In the genomic region with DNA sequence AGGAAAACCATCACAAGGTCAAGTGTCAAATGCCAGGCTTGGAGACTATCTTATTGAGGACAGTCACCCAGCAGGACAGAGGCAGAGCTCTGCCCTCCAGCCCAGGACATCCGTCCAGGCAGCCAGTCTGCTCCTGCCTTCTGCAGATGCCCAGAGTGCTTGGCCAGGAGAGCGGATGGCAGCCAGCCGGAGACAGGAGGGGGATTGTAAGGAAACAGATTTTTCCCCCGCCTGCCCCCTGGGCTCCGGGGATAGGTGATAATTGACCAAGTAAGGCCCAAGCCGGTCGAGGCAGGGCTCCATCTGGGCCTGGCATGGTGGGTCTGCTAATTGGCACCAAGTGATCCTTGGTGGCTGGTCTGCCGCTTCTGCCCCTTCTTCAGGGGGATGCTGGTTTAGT, we compare ENCODE assay signal across 17 mouse cellular contexts.
DNase-seq lines count a peak whose midpoint lies in the region; ATAC-seq and TF ChIP-seq lines count a peak whose summit lies in the region.
"Had no signal": no experiment of that assay in that cellular context is flagged by ENCODE, and none has a peak within 500 bp of the region (broad histone marks: within the 10 kb centered on the region; RNA-seq: fewer than 3 reads in every experiment).

No protein-coding gene starts in this region.

- peaks cover 62% of the 10 kb centered on the region for H3K4me1 ChIP-seq in hindbrain, embryonic 12.5 days
- H3K4me1 ChIP-seq in hindbrain, embryonic 14.5 days (replicated peaks; ENCODE audit: control insufficient read depth, insufficient read depth, low read length), result peaks cover 23% of the 10 kb centered on the region
- H3K4me1 ChIP-seq in forebrain, embryonic 13.5 days, result peaks cover 80% of the 10 kb centered on the region
- no peaks in the 10 kb centered on the region for H3K4me1 ChIP-seq in heart, adult 2 months (ENCODE audit: control insufficient read depth, insufficient read depth, low read length)

- TF ChIP-seq EP300 in heart, adult 2 months (IDR thresholded peaks at IDR 0.05; ENCODE audit: insufficient read depth, low read depth, low read length), result no peak

- WGBS in hindbrain, embryonic 12.5 days, result 60% methylated on average over 8 of the region's 8 CpGs
- 62% methylated on average over 8 of the region's 8 CpGs for WGBS in hindbrain, embryonic 14.5 days
- WGBS in forebrain, embryonic 13.5 days, result 69% methylated on average over 8 of the region's 8 CpGs
- WGBS in heart, adult 2 months, result 82% methylated on average over 8 of the region's 8 CpGs

- no peak for TF ChIP-seq POLR2A in heart, adult 2 months (IDR thresholded peaks at IDR 0.05; ENCODE audit: insufficient read depth, low read depth, low read length)

- H3K9me3 ChIP-seq in hindbrain, embryonic 12.5 days (replicated peaks), result no peaks in the 10 kb centered on the region
- no peaks in the 10 kb centered on the region for H3K9me3 ChIP-seq in hindbrain, embryonic 14.5 days (ENCODE audit: control insufficient read depth, low read length)
- H3K9me3 ChIP-seq in forebrain, embryonic 13.5 days (replicated peaks), result no peaks in the 10 kb centered on the region
- H3K9me3 ChIP-seq: G1E; limb, embryonic 13.5 days had no signal

- no peak for ATAC-seq in hindbrain, embryonic 12.5 days (ENCODE audit: low FRiP score)
- no peak for ATAC-seq in hindbrain, embryonic 14.5 days (ENCODE audit: low FRiP score)
- peak; percentile 16; the same call in 1 of the 2 replicates for ATAC-seq in forebrain, embryonic 13.5 days
- ATAC-seq: intestine, postnatal 0 days had no signal

- peak overlapping the region; percentile 0; the same call in 1 of the 2 replicates for H3K27ac ChIP-seq in hindbrain, embryonic 12.5 days
- no peak overlapping the region for H3K27ac ChIP-seq in hindbrain, embryonic 14.5 days
- 0 out of 2 replicates have a peak overlapping the region, but pooled peaks have one; percentile 41 for H3K27ac ChIP-seq in forebrain, embryonic 13.5 days
- H3K27ac ChIP-seq in heart, adult 2 months, result no peak overlapping the region
- H3K27ac ChIP-seq: limb, embryonic 13.5 days; macrophage had no signal

- no peaks in the 10 kb centered on the region for H3K36me3 ChIP-seq in hindbrain, embryonic 12.5 days
- no peaks in the 10 kb centered on the region for H3K36me3 ChIP-seq in hindbrain, embryonic 14.5 days (replicated peaks; ENCODE audit: control insufficient read depth, insufficient read depth)
- no peaks in the 10 kb centered on the region for H3K36me3 ChIP-seq in forebrain, embryonic 13.5 days (ENCODE audit: poor library complexity, severe bottlenecking)
- H3K36me3 ChIP-seq in heart, adult 2 months (ENCODE audit: control insufficient read depth, insufficient read depth, low read length), result no peaks in the 10 kb centered on the region
- H3K36me3 ChIP-seq: G1E; limb, embryonic 13.5 days had no signal

- no peak for DNase-seq in hindbrain, embryonic 14.5 days (ENCODE audit: low spot score)
- peak; percentile 84 for DNase-seq in brain, adult 2 months (ENCODE audit: low read depth, low spot score)
- peak; percentile 67 for DNase-seq in cerebellum, adult 8-10 months
- DNase-seq in embryo, embryonic 10.5 days (ENCODE audit: low spot score), result no peak
- no peak for DNase-seq in gastrocnemius, postnatal 36 days
- no peak for DNase-seq in heart, adult 2 months
- DNase-seq: heart, postnatal 10 days; kidney, postnatal 14 days; layer of hippocampus, postnatal 36 days; thymus, adult 2 months had no signal

- intact Hi-C loops in gastrocnemius, postnatal 36 days (cut with DNase I), result no loop called here
- intact Hi-C loops in heart, adult 2 months (cut with DNase I), result no loop called here

- H3K4me2 ChIP-seq in hindbrain, embryonic 12.5 days (replicated peaks), result no peak overlapping the region
- no peak overlapping the region for H3K4me2 ChIP-seq in hindbrain, embryonic 14.5 days (replicated peaks)
- H3K4me2 ChIP-seq in forebrain, embryonic 13.5 days, result no peak overlapping the region
- H3K4me2 ChIP-seq: limb, embryonic 13.5 days had no signal

- H3K9ac ChIP-seq in hindbrain, embryonic 12.5 days, result no peak overlapping the region
- H3K9ac ChIP-seq in hindbrain, embryonic 14.5 days, result no peak overlapping the region
- H3K9ac ChIP-seq in forebrain, embryonic 13.5 days, result no peak overlapping the region
- no peak overlapping the region for H3K9ac ChIP-seq in heart, adult 2 months (ENCODE audit: low read depth, low read length)
- H3K9ac ChIP-seq: limb, embryonic 13.5 days had no signal

- no peaks in the 10 kb centered on the region for H3K79me2 ChIP-seq in heart, adult 2 months (replicated peaks; ENCODE audit: control insufficient read depth, insufficient read depth, low read length)

- no peaks in the 10 kb centered on the region for H3K27me3 ChIP-seq in hindbrain, embryonic 12.5 days
- no peaks in the 10 kb centered on the region for H3K27me3 ChIP-seq in hindbrain, embryonic 14.5 days (ENCODE audit: control insufficient read depth, insufficient read depth, low read length)
- no peaks in the 10 kb centered on the region for H3K27me3 ChIP-seq in forebrain, embryonic 13.5 days
- no peaks in the 10 kb centered on the region for H3K27me3 ChIP-seq in heart, adult 2 months (ENCODE audit: control insufficient read depth, insufficient read depth, low read length)
- H3K27me3 ChIP-seq: limb, embryonic 13.5 days had no signal

- no peak for TF ChIP-seq CTCF in heart, adult 2 months (IDR thresholded peaks at IDR 0.05)

- no peak overlapping the region for H3K4me3 ChIP-seq in hindbrain, embryonic 12.5 days
- H3K4me3 ChIP-seq in hindbrain, embryonic 14.5 days (replicated peaks; ENCODE audit: low read length), result no peak overlapping the region
- no peak overlapping the region for H3K4me3 ChIP-seq in forebrain, embryonic 13.5 days
- H3K4me3 ChIP-seq in heart, adult 2 months, result no peak overlapping the region
- H3K4me3 ChIP-seq: limb, embryonic 13.5 days; myocyte had no signal

Comparison
In these comparisons a context has a peak if more than half of its experiments do, and no peak if none do; other contexts are left out.
1. H3K27ac ChIP-seq: peak in hindbrain, embryonic 12.5 days (single experiment) and forebrain, embryonic 13.5 days (single experiment); none in hindbrain, embryonic 14.5 days (single experiment) and heart, adult 2 months (single experiment).
2. DNase-seq: peak in brain, adult 2 months (single experiment) and cerebellum, adult 8-10 months (single experiment); none in hindbrain, embryonic 14.5 days (single experiment), embryo, embryonic 10.5 days (single experiment), gastrocnemius, postnatal 36 days (0 of 2) and heart, adult 2 months (0 of 2).